Mouse (Mus musculus) limb, embryonic 14.5 days (tissue): Measurements from ENCODE around the gene Cyp11a1. TPM values are rescaled to one million over a fixed set of nuclear protein-coding genes. Genes with fewer than 3 reads are reported as not detected.
A peak's percentile ranks its signal among the peaks of the same experiment; 100 is the strongest.

Source experiments
- ATAC-seq: fragments of 200-750 bp; cut with Nextera tagmentation; 2 replicates; pipeline ENCODE4 v1.8.0; 2017; ENCODE audit warnings: low read depth, moderate number of reproducible peaks, moderate TSS enrichment; ENCODE audit not compliant: low FRiP score
- DNase-seq: peaks from one replicate; pipeline ENCODE4 v3.0.0-alpha.2; 2015; ENCODE audit warnings: low spot score
- H3K27ac ChIP-seq: fragments of 300-500 bp; sonication (generic); replicated peaks from 2 replicates; pipeline ENCODE4 v1.5.1; 2014; ENCODE audit warnings: low read depth, mild to moderate bottlenecking, low read length, moderate library complexity, mixed read lengths
- H3K27me3 ChIP-seq: fragments of 300-500 bp; sonication (generic); 2 replicates; pipeline ENCODE4 v1.6.1; 2014; ENCODE audit warnings: low read length, mixed read lengths; ENCODE audit not compliant: control insufficient read depth, insufficient read depth
- H3K36me3 ChIP-seq: fragments of 300-500 bp; sonication (generic); 2 replicates; pipeline ENCODE4 v1.6.1; 2014; ENCODE audit warnings: mild to moderate bottlenecking, low read length, moderate library complexity, mixed read lengths; ENCODE audit not compliant: control insufficient read depth, insufficient read depth
- H3K4me1 ChIP-seq: fragments of 300-500 bp; sonication (generic); 2 replicates; pipeline ENCODE4 v1.6.1; 2014; ENCODE audit warnings: antibody characterized with exemption, low read length, mixed read lengths; ENCODE audit not compliant: control insufficient read depth, insufficient read depth
- H3K4me2 ChIP-seq: fragments of 300-500 bp; sonication (generic); replicated peaks from 2 replicates; pipeline ENCODE4 v1.6.1; 2014; ENCODE audit warnings: low read depth, mild to moderate bottlenecking, low read length, moderate library complexity; ENCODE audit not compliant: severe bottlenecking
- H3K4me3 ChIP-seq: fragments of 300-500 bp; sonication (generic); replicated peaks from 2 replicates; pipeline ENCODE4 v1.5.1; 2014; ENCODE audit warnings: low read length
- H3K9ac ChIP-seq: fragments of 300-500 bp; sonication (generic); 2 replicates; pipeline ENCODE4 v1.6.1; 2014; ENCODE audit warnings: mild to moderate bottlenecking, low read depth, low read length, moderate library complexity; ENCODE audit not compliant: severe bottlenecking
- H3K9me3 ChIP-seq: fragments of 300-500 bp; sonication (generic); 2 replicates; pipeline ENCODE4 v1.6.1; 2016; ENCODE audit warnings: low read length; ENCODE audit not compliant: control insufficient read depth
- POLR2A ChIP-seq: fragments of 200-500 bp; IDR thresholded peaks from 2 replicates; pipeline ENCODE4 v1.8.0; 2012; ENCODE audit warnings: inconsistent platforms, mild to moderate bottlenecking, moderate library complexity, borderline replicate concordance; ENCODE audit not compliant: insufficient read depth, insufficient read length; ENCODE audit errors: extremely low read depth
- WGBS: fragments of 180-500 bp; shearing (Covaris S2); extraction: QIAGEN DNeasy Blood & Tissue Kit; methylation state at CpG from one replicate; pipeline ENCODE4 v1.1.7; 2014; 5-methylcytosine and 5-hydroxymethylcytosine counted together
- polyA plus RNA-seq, 2 experiments: library from polyadenylated mRNA; depleted of rRNA in 1 of 2; stranded (reverse) in 1 of 2; unstranded in 1 of 2; fragments of >200 nt; fragmentation: Nextera tagmentation in 1 of 2; extraction: Ambion mirVana in 1 of 2; gene quantifications; 2 replicates each; pipeline versions ENCODE4 v1.2.1 to v1.2.3; 2012 to 2014

The Cyp11a1 gene
- polyA plus RNA-seq, 2 experiments: 3.3 to 5.7 TPM

DNA sequence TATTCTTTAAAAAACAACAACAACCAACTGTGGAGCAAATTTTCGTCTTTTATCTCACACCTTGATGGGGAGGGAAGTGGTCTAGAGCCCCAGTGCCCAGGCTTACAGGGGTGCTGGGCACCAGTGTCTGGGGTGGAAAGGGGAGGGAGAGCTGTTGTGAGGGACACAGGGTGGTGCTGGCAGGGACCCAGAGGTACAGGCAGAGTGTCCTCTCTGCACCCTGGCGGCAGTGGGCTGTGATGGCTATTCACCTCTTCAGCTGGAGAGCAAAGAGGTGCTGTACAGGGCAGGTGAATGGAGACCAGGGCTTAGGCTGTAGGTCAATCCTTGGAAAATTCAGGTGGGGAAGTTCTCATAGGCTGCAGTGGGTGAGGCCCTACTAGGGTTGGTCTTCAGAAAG, 6.5 kb upstream of the Cyp11a1 start:
- H3K4me1 ChIP-seq: peaks cover 7% of the 10 kb centered on the region; the same call in 1 of the 2 replicates
- no peak overlapping the region for H3K27ac ChIP-seq
- DNase-seq (no peak), ATAC-seq (no peak)
- no peak overlapping the region for H3K4me2 ChIP-seq
- H3K9ac ChIP-seq: no peak overlapping the region
- 29% methylated on average over 2 of the region's 2 CpGs for WGBS
- no peak overlapping the region for H3K4me3 ChIP-seq
- peaks cover 20% of the 10 kb centered on the region for H3K27me3 ChIP-seq
- H3K9me3 ChIP-seq: no peaks in the 10 kb centered on the region
- H3K36me3 ChIP-seq: no peaks in the 10 kb centered on the region
- TF ChIP-seq POLR2A: no peak

DNA sequence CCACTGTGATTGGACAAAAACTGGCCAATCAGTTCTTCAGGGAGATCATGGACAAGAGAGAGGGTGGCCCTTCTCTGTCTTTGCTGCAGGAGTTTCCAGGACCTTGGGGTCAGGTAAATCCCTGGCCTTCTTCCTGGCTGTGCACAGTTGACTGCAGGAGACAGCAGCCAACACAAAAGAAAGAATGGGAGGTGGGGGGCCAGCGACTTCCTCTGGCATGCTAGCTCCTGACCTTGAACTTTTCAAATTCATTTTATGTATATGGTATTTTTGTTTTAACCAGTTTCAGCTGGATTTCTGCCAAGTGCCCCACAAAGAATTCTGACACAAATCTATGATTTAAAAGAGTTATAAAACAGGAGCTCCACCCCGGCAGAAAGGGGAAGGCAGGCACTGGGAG, 2.9 kb upstream of the Cyp11a1 start:
- ATAC-seq: no peak
- Histone ChIP-seq H3K9me3 (no peaks in the 10 kb centered on the region), H3K4me3 (no peak overlapping the region), H3K27me3 (no peaks in the 10 kb centered on the region), H3K36me3 (no peaks in the 10 kb centered on the region), H3K9ac (no peak overlapping the region), H3K4me2 (no peak overlapping the region), H3K4me1 (peaks cover under 1% of the 10 kb centered on the region; the same call in 1 of the 2 replicates), H3K27ac (no peak overlapping the region)
- TF ChIP-seq POLR2A: no peak
- DNase-seq: no peak
- 17% methylated on average over 2 of the region's 2 CpGs for WGBS

DNA sequence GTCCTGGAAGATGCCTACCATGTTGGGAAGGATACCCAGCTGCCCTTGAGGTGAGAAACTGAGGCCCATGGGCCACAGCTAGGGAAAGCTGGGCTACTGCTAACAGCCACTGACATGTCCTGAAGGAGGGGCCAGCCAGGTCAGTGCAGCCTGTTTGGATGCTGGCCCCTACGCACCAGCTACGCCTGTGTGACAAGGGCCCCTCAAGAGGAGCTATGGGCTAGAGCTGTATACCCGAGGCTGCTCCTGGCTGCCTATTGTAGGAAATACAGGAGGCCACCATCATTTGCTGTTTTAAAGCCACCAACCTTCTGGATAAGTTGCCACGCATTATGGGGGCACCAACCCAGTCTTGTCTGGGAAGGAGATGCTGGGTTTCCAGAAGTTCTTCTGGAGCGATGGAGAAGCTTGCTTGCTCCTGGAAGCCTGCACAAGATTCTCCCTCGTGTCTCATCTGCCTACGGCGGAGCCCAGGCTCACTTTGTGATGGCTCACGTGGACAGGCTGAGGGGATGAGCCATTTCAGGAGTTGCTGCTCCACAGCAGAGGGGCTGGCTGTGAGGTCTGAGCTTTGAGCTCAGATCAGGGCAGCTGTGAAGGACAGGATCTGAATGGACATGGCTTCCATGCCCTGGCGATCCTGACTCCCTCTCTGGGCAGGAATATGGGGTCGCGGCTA, 2.3 kb downstream of the Cyp11a1 start:
- Histone ChIP-seq H3K27ac (no peak overlapping the region), H3K27me3 (no peaks in the 10 kb centered on the region), H3K36me3 (no peaks in the 10 kb centered on the region), H3K9ac (no peak overlapping the region), H3K4me1 (peaks cover 8% of the 10 kb centered on the region), H3K9me3 (no peaks in the 10 kb centered on the region), H3K4me3 (no peak overlapping the region), H3K4me2 (no peak overlapping the region)
- no peak for TF ChIP-seq POLR2A
- ATAC-seq (0 out of 2 replicates have a peak, but pooled peaks have one; percentile 35), DNase-seq (no peak)
- 68% methylated on average over 12 of the region's 12 CpGs for WGBS

DNA sequence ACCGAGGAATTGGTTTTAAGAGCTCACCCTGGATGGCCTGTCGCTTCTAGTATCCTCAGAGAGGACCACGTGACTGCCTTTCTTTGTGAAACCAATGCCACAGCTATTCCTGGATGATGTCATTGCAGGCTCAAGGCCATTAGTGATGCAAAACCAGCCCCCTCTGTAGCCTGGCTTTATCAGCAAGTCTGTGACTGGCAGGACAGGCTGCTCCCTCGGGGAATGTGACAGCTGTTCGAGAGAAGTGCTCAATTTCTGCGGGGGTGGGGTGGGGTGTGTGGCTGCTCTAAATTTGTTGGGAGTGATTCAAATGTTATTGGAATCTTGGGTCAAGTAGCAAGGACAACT, 2.8 kb downstream of the Cyp11a1 start:
- Histone ChIP-seq H3K9ac (no peak overlapping the region), H3K36me3 (no peaks in the 10 kb centered on the region), H3K27me3 (no peaks in the 10 kb centered on the region), H3K4me3 (no peak overlapping the region), H3K27ac (no peak overlapping the region), H3K4me2 (no peak overlapping the region), H3K4me1 (peaks cover 8% of the 10 kb centered on the region; the same call in 1 of the 2 replicates), H3K9me3 (no peaks in the 10 kb centered on the region)
- no peak for TF ChIP-seq POLR2A
- ATAC-seq (peak; percentile 85), DNase-seq (peak; percentile 73)
- 16% methylated on average over 6 of the region's 6 CpGs for WGBS

DNA sequence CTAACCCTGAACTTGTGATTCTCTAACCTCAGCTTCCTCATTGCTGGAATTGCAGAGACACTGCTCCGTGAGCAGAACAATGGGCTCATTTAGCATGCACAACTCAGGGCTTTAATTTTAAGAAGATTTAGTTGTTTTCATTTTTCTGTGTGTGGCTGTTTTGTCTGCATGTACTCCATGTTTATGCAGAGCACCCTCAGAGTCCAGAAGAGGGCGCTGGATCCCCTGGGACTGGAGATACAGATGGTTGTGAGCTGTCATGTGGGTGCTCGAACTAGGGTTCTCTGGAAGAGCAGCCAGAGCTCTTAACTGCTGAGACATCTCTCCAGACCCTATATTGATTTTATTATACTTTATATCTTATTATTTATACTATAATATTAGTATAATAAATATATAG, 3.4 kb downstream of the Cyp11a1 start:
- Histone ChIP-seq H3K36me3 (no peaks in the 10 kb centered on the region), H3K4me3 (no peak overlapping the region), H3K27ac (no peak overlapping the region), H3K4me1 (peaks cover 8% of the 10 kb centered on the region; the same call in 1 of the 2 replicates), H3K4me2 (no peak overlapping the region), H3K9ac (no peak overlapping the region), H3K27me3 (no peaks in the 10 kb centered on the region), H3K9me3 (no peaks in the 10 kb centered on the region)
- 68% methylated on average over 3 of the region's 3 CpGs for WGBS
- DNase-seq (no peak), ATAC-seq (no peak)
- TF ChIP-seq POLR2A: no peak
